Mouse (Mus musculus) hindbrain, postnatal 0 days (tissue): ENCODE measurements around the gene Sugct. TPM values are rescaled to one million over a fixed set of nuclear protein-coding genes. Genes with fewer than 3 reads are reported as not detected.

ENCODE experiments used
- ATAC-seq: fragments of 200-750 bp; cut with Nextera tagmentation; 2 replicates; pipeline ENCODE4 v1.8.0; 2017; ENCODE audit warnings: mild to moderate bottlenecking, moderate TSS enrichment, moderate library complexity
- DNase-seq: peaks from one replicate; pipeline ENCODE4 v3.0.0-alpha.2; 2015; ENCODE audit warnings: low spot score
- H3K27ac ChIP-seq: fragments of 300-500 bp; sonication (generic); 2 replicates; pipeline ENCODE4 v1.5.1; 2014; ENCODE audit warnings: mild to moderate bottlenecking
- H3K27me3 ChIP-seq: fragments of 300-500 bp; sonication (generic); 2 replicates; pipeline ENCODE4 v1.6.1; 2014; ENCODE audit warnings: low read length, mixed read lengths; ENCODE audit not compliant: insufficient read depth
- H3K36me3 ChIP-seq: fragments of 300-500 bp; sonication (generic); 2 replicates; pipeline ENCODE4 v1.6.1; 2014; ENCODE audit warnings: low read length, mixed read lengths; ENCODE audit not compliant: insufficient read depth
- H3K4me1 ChIP-seq: fragments of 300-500 bp; sonication (generic); 2 replicates; pipeline ENCODE4 v1.6.1; 2014; ENCODE audit warnings: antibody characterized with exemption, low read length, mixed read lengths; ENCODE audit not compliant: insufficient read depth
- H3K4me2 ChIP-seq: fragments of 300-500 bp; sonication (generic); 2 replicates; pipeline ENCODE4 v1.6.1; 2014; ENCODE audit warnings: low read depth, mild to moderate bottlenecking, low read length, moderate library complexity, mixed read lengths
- H3K4me3 ChIP-seq: fragments of 300-500 bp; sonication (generic); 2 replicates; pipeline ENCODE4 v1.5.1; 2014; ENCODE audit warnings: low read length
- H3K9ac ChIP-seq: fragments of 300-500 bp; sonication (generic); replicated peaks from 2 replicates; pipeline ENCODE4 v1.6.1; 2014; ENCODE audit warnings: mild to moderate bottlenecking, low read length, moderate library complexity, mixed read lengths
- H3K9me3 ChIP-seq: fragments of 300-500 bp; sonication (generic); 2 replicates; pipeline ENCODE4 v1.6.1; 2016; ENCODE audit warnings: low read length, mixed read lengths
- CTCF ChIP-seq: IDR thresholded peaks from 2 replicates; pipeline ENCODE4 v1.5.1; 2016; ENCODE audit warnings: antibody characterized with exemption, control low read depth, low read depth
- WGBS: fragments of 180-500 bp; shearing (Covaris S2); extraction: QIAGEN DNeasy Blood & Tissue Kit; methylation state at CpG from one replicate; pipeline ENCODE4 v1.1.7; 2014; 5-methylcytosine and 5-hydroxymethylcytosine counted together
- polyA plus RNA-seq: library from polyadenylated mRNA; unstranded; fragments of >200 nt; fragmentation: Nextera tagmentation; extraction: Ambion mirVana; gene quantifications from 2 replicates; pipeline ENCODE4 v1.2.1, GENCODE M21; 2015
- total RNA-seq: library from RNA; depleted of rRNA; stranded (reverse); fragments of >200 nt; gene quantifications from 2 replicates; pipeline ENCODE4 v1.2.3, GENCODE M21; 2014

Gene Sugct
- total and polyA plus RNA-seq, 2 experiments from 2014 or later, result 1.8 to 4.4 TPM

GRCm38 (mm10) chr13:17297462-17298005 lies 397.8 kb downstream of the Sugct start:
- no peaks in the 10 kb centered on the region for H3K9me3 ChIP-seq
- 44% methylated on average over 1 of the region's 1 CpGs for WGBS
- no peak overlapping the region for H3K4me3 ChIP-seq
- no peaks in the 10 kb centered on the region for H3K27me3 ChIP-seq
- no peaks in the 10 kb centered on the region for H3K36me3 ChIP-seq
- no peak for TF ChIP-seq CTCF
- DNase-seq (no peak), ATAC-seq (no peak)
- no peak overlapping the region for H3K9ac ChIP-seq
- H3K4me1 ChIP-seq, result no peaks in the 10 kb centered on the region
- H3K27ac ChIP-seq, result no peak overlapping the region
- H3K4me2 ChIP-seq, result no peak overlapping the region

- Histone ChIP-seq H3K4me1 (no peaks in the 10 kb centered on the region), H3K4me2 (no peak overlapping the region), H3K4me3 (no peak overlapping the region), H3K9me3 (no peaks in the 10 kb centered on the region), H3K36me3 (no peaks in the 10 kb centered on the region), H3K9ac (no peak overlapping the region), H3K27ac (no peak overlapping the region), H3K27me3 (no peaks in the 10 kb centered on the region)
- DNase-seq (no peak), ATAC-seq (no peak)
- 19% methylated on average over 4 of the region's 4 CpGs for WGBS
- no peak for TF ChIP-seq CTCF
Measured at GRCm38 (mm10) chr13:17296912-17297311, 398.4 kb downstream of the Sugct start.

- Histone ChIP-seq H3K4me3 (no peak overlapping the region), H3K9me3 (no peaks in the 10 kb centered on the region), H3K36me3 (no peaks in the 10 kb centered on the region), H3K4me2 (no peak overlapping the region), H3K27ac (no peak overlapping the region), H3K27me3 (no peaks in the 10 kb centered on the region), H3K4me1 (no peaks in the 10 kb centered on the region), H3K9ac (no peak overlapping the region)
- no peak for TF ChIP-seq CTCF
- no peak for ATAC-seq
- WGBS, result 21% methylated on average over 3 of the region's 3 CpGs
- peak; percentile 18 for DNase-seq
Measured at GRCm38 (mm10) chr13:17296460-17296859, 398.9 kb downstream of the Sugct start.

GRCm38 (mm10) chr13:17291057-17291456 lies 404.3 kb downstream of the Sugct start:
- 58% methylated on average over 3 of the region's 3 CpGs for WGBS
- H3K9ac ChIP-seq, result no peak overlapping the region
- no peak overlapping the region for H3K4me2 ChIP-seq
- H3K9me3 ChIP-seq, result no peaks in the 10 kb centered on the region
- DNase-seq, result no peak
- no peaks in the 10 kb centered on the region for H3K27me3 ChIP-seq
- no peak for TF ChIP-seq CTCF
- no peak overlapping the region for H3K27ac ChIP-seq
- no peaks in the 10 kb centered on the region for H3K4me1 ChIP-seq
- no peak overlapping the region for H3K4me3 ChIP-seq
- no peaks in the 10 kb centered on the region for H3K36me3 ChIP-seq
- ATAC-seq, result no peak

GRCm38 (mm10) chr13:17288377-17288776 lies 407.0 kb downstream of the Sugct start:
- DNase-seq (no peak), ATAC-seq (no peak)
- 17% methylated on average over 1 of the region's 1 CpGs for WGBS

GRCm38 (mm10) chr13:17245936-17246335 lies 449.4 kb downstream of the Sugct start:
- H3K9ac ChIP-seq, result no peak overlapping the region
- 90% methylated on average over 3 of the region's 3 CpGs for WGBS
- no peak overlapping the region for H3K4me3 ChIP-seq
- no peaks in the 10 kb centered on the region for H3K4me1 ChIP-seq
- ATAC-seq (no peak), DNase-seq (no peak)
- H3K4me2 ChIP-seq, result no peak overlapping the region
- no peaks in the 10 kb centered on the region for H3K36me3 ChIP-seq
- H3K27me3 ChIP-seq, result no peaks in the 10 kb centered on the region
- H3K27ac ChIP-seq, result no peak overlapping the region
- TF ChIP-seq CTCF, result no peak
- no peaks in the 10 kb centered on the region for H3K9me3 ChIP-seq

More at GRCm38 (mm10) chr13:17288377-17288776, 407.0 kb downstream of the Sugct start:
- H3K9me3 ChIP-seq, result no peaks in the 10 kb centered on the region
- no peak for TF ChIP-seq CTCF
- H3K36me3 ChIP-seq, result no peaks in the 10 kb centered on the region
- no peak overlapping the region for H3K9ac ChIP-seq
- no peaks in the 10 kb centered on the region for H3K4me1 ChIP-seq
- no peak overlapping the region for H3K4me3 ChIP-seq
- H3K27me3 ChIP-seq, result no peaks in the 10 kb centered on the region
- H3K4me2 ChIP-seq, result no peak overlapping the region
- no peak overlapping the region for H3K27ac ChIP-seq

- Histone ChIP-seq H3K9ac (no peak overlapping the region), H3K27me3 (no peaks in the 10 kb centered on the region), H3K4me2 (no peak overlapping the region), H3K27ac (no peak overlapping the region), H3K4me3 (no peak overlapping the region), H3K4me1 (no peaks in the 10 kb centered on the region), H3K36me3 (no peaks in the 10 kb centered on the region), H3K9me3 (no peaks in the 10 kb centered on the region)
- ATAC-seq (0 out of 2 replicates have a peak, but pooled peaks have one; percentile 55), DNase-seq (peak; percentile 54)
- TF ChIP-seq CTCF, result no peak
- 45% methylated on average over 3 of the region's 3 CpGs for WGBS
Measured at GRCm38 (mm10) chr13:17216524-17216923, 478.8 kb downstream of the Sugct start.
